Mouse (Mus musculus) Muller cell, postnatal 12 days (primary cell): Measurements from ENCODE around the gene Rims4.

Experiments
- DNase-seq: peaks from one replicate; pipeline ENCODE4 v3.0.0-alpha.2; 2015; ENCODE audit errors: inconsistent ontology term

Gene Rims4

GRCm38 (mm10) chr2:163871266-163871665 lies 47.2 kb downstream of the Rims4 start:
- no peak for DNase-seq

- DNase-seq = peak; percentile 43
Measured at GRCm38 (mm10) chr2:163869783-163870182, 48.7 kb downstream of the Rims4 start.

DNA sequence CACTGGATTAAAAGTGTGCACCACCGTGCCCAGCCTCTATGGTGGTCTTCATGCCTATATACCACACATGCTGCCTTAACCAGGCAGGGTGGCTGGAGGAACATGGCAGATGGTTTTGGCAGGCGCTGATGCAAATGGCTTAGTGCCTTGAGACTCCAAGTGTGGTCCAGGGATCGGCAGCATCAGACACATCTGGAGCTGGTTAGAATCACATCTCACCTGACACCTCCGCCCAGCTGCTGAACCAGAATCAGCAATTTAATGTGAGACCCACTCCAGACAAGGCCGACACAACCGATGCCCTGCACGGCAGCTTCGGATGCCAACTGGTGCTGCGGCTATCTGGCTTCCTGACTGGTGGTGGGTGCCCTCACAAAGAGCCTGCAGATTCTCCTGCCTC lies 52.4 kb downstream of the Rims4 start:
- no peak for DNase-seq

- no peak for DNase-seq
Measured at GRCm38 (mm10) chr2:163865311-163865710, 53.2 kb downstream of the Rims4 start.

DNA sequence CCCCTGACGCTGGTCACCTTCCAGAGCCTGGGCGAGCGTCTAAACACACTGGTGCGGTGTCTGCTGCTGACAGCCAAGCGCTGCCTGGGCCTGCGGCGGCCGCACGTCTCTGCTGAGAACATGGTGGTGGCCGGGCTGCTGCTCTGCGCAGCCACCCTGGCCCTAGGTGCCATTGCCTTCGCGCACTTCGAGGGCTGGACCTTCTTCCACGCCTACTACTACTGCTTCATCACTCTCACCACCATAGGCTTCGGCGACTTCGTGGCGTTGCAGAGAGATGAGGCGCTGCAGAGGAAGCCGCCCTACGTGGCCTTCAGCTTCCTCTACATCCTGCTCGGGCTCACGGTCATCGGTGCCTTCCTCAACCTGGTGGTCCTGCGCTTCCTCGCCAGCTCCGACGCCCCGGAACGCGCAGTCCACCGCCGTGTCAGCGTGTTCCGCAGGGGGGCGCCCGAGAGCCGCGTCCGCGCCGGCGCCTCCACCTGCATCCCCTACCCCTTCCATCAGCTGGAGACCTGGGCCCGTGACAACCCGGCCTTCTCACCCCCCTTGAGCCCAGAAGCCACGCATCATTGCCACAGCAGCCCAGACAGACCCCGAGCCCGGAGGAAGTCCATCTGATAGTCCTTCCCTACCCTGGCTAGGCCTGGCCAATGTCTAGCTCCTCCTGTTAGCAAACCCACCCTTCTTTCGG lies 60.1 kb downstream of the Rims4 start:
- DNase-seq = peak; percentile 27

- no peak for DNase-seq
Measured at GRCm38 (mm10) chr2:163857233-163857632, 61.2 kb downstream of the Rims4 start.

GRCm38 (mm10) chr2:163853461-163853901 lies 65.0 kb downstream of the Rims4 start, which contains the start of gene Kcnk15:
Gene Kcnk15, plus strand, starts transcription at chr2:163853651.
- no peak for DNase-seq

DNA sequence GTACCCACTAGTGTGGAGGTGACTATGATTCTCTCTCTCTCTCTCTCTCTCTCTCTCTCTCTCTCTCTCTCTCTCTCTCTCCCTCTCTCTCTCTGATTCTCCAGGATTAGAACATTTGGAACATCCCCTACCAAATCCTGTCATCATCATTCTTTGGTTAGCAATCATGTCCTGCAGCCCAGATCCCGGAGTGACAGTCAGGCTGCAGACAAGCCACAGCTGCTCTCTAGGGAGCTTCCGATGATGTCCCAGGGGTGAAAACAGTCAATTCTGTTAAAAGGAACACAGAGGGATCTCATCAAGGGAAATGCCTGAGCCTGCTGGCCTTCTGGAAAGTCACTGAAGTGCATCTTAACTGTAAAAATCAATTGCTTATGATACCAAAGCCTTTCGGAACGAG lies 76.4 kb downstream of the Rims4 start:
- no peak for DNase-seq

GRCm38 (mm10) chr2:163839519-163839918 lies 79.0 kb downstream of the Rims4 start:
- peak; percentile 92 for DNase-seq

DNA sequence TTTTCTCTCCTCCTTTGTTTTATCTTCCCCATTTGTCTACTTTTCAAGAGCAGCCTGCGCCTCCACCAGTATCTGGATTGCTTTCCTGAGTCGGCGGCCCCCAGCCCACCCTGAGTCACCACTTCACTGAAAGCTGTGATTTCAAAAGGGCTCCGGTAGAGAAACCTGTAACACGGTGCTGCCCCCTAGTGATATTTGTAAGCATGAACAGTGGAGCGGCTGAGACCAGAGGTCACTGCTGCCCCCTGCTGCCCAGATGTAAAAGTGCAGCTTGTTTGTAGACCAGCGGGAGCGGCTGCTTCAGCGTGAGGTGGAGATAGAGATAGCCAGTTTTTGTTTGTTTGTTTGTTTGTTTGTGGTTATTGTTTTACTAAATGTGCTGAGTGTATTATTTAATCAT lies 80.4 kb downstream of the Rims4 start:
- DNase-seq = peak; percentile 63

GRCm38 (mm10) chr2:163831163-163831562 lies 87.3 kb downstream of the Rims4 start:
- no peak for DNase-seq

DNA sequence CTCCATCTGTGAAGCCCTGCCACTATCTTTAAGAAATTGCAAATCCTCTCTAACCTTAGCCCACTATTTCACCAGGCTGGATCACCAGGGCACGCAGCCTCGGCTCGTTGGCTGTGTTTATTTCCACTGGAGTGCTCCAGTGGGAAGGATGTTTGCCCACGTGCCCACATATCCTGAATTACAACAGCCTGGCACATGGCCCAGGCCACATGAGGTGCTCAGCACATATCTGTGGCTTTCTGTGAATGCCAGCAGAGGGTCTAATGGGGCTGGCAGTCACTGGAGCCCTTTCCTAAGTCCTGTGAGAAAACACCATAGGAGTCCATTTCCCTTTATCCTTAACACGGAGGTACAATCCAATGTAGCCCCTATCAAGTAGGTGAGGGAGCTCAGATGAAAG lies 92.0 kb downstream of the Rims4 start:
- DNase-seq = peak; percentile 69

- DNase-seq = no peak
Measured at GRCm38 (mm10) chr2:163825861-163826260, 92.6 kb downstream of the Rims4 start.

DNA sequence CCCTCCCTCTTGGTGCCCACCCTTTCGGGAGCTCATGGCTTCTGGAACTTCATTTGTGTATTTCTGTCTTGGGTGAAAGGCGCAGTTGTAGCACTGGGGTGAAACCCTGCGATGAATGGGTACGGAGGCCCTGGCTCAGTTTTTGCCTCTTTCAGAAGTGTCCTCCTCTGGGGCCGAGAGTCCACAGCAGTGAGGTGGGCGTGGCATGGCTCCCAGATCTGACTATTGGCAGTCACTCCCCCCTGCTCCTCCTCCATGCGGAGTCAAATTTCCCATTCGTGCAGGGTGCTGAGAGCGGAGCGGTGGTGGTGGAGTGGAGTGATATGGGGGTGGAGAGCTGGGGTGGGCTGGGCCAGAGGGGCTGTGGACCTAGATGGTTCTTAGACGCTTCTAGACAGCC lies 94.7 kb downstream of the Rims4 start:
- DNase-seq = no peak

DNA sequence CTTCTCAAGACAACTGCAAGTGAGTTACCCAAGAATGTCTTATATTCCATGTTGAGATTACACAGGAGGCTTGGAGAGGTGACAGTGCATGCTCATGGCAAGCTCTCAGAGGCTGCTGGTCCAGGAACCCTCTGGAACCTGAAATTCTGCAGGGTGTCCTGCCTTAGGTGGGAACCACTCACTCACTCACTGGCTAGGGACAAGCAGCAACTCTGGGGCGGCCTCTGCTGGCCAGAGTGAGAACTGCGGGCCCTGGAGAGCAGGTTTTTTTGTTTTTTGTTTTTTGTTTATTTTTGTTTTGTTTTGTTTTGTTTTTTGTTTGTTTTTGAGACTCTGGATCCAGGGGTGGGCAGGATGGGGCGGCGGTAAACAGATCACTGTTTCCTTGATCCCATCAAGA lies 95.2 kb downstream of the Rims4 start:
- peak; percentile 43 for DNase-seq

GRCm38 (mm10) chr2:163820607-163821006 lies 97.9 kb downstream of the Rims4 start, which contains the start of gene Ccn5:
Gene Ccn5, plus strand, starts transcription at chr2:163820861.
- DNase-seq = peak; percentile 94

DNA sequence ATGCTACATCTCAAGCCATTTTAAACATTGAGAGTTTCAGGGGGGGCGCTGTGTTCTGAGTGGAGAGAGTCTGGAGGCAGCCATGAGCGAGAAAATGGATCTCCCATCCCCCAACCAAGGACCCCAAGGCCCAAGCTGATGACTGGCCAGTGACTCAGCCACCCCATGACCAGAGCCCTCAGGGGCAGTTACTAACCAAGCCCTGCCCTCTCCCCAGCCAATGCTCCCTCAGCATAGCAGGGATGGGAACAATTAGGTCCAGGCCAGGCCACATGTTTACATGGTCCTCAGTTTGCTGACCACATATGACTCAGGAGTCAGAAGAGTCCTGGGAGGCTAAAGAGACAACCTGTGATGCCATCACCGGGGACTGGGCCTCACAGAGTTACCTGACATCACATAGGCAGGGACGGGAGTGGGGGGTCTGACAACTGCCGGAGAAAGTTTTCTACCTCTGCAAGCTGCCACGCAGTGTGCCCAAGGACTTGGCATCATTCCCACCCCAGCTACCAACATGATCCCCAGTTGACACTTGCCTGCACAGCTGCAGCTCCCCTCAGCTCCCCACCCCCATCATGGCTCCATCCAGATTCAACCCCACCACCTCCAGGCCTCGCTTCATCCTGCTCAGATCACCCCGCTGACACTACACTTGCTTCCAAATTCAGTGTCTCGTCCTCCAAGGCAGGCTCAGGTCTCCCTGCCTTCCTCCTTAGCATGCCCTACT lies 103.6 kb downstream of the Rims4 start:
- DNase-seq = no peak

DNA sequence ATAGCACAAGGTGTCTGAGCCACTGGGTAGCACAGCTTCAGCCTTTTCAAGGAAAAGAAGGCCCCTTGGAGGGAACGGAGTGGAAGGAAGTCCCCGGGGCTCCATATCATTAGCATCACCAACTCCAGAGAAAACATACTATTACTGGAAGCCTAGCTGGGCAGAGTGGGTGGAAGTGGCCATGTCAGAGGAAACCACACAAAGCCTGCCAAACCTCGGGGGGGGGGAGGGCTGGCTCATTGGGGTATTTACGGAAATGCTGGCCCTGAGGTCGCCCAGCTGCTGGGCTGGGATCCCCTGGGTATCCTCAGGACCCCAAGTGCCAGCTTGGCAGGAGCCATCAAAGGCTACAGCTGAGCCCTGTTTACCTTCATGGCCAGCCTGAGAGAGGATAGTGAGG lies 105.4 kb downstream of the Rims4 start:
- peak; percentile 48 for DNase-seq
